Mouse (Mus musculus) heart, adult 2 months (tissue): ENCODE results near the gene Phf3.

ENCODE experiments used
- CTCF ChIP-seq: fragments of 200-600 bp; IDR thresholded peaks from 2 replicates; pipeline ENCODE4 v1.8.1; 2022; ENCODE audit warnings: antibody characterized with exemption, mild to moderate bottlenecking, moderate library complexity
- EP300 ChIP-seq: fragments of 200-500 bp; IDR thresholded peaks from 2 replicates; pipeline ENCODE4 v1.6.1; 2011; ENCODE audit warnings: low read depth, low read length, control low read depth; ENCODE audit not compliant: insufficient read depth
- POLR2A ChIP-seq: fragments of 200-500 bp; IDR thresholded peaks from 2 replicates; pipeline ENCODE4 v1.6.1; 2011; ENCODE audit warnings: mild to moderate bottlenecking, low read depth, low read length, control low read depth; ENCODE audit not compliant: insufficient read depth

- TF ChIP-seq POLR2A, result no peak
- TF ChIP-seq CTCF, result no peak
- TF ChIP-seq EP300, result no peak
Observed at GRCm38 (mm10) chr1:30789689-30790088, 84.0 kb downstream of the Phf3 start.
